Mouse (Mus musculus) CH12.LX (cell line): ENCODE results near the gene Ap2b1.

ENCODE experiments used
- CHD2 ChIP-seq: IDR thresholded peaks from 2 replicates; pipeline ENCODE4 v1.6.1; 2011; ENCODE audit warnings: low read length, improper control_type of control experiment
- CTCF ChIP-seq, 2 experiments: IDR thresholded peaks in 1 of 2; conservative IDR thresholded peaks in 1 of 2; 2 replicates each; pipeline ENCODE4 v1.5.1; 2011 to 2012; ENCODE audit warnings: low read depth in 2 of 2, low read length in 2 of 2, improper control_type of control experiment in 1 of 2, inconsistent platforms in 1 of 2, mild to moderate bottlenecking in 1 of 2, moderate library complexity in 1 of 2
- IRF4 ChIP-seq: IDR thresholded peaks from 2 replicates; pipeline ENCODE4 v1.6.1; 2014; ENCODE audit warnings: low read depth, mild to moderate bottlenecking, inconsistent platforms, low read length, improper control_type of control experiment
- JUND ChIP-seq: conservative IDR thresholded peaks from 2 replicates; pipeline ENCODE4 v1.6.1; 2011; ENCODE audit warnings: low read depth, low read length, improper control_type of control experiment
- MAFK ChIP-seq: IDR thresholded peaks from 2 replicates; pipeline ENCODE4 v1.6.1; 2011; ENCODE audit warnings: low read length, improper control_type of control experiment; ENCODE audit not compliant: insufficient replicate concordance
- MAZ ChIP-seq: IDR thresholded peaks from 2 replicates; pipeline ENCODE4 v1.6.1; 2012; ENCODE audit warnings: low read depth, mild to moderate bottlenecking, inconsistent platforms, low read length, improper control_type of control experiment, moderate library complexity
- POLR2A ChIP-seq: IDR thresholded peaks from 2 replicates; pipeline ENCODE4 v1.6.1; 2011; ENCODE audit warnings: low read depth, mild to moderate bottlenecking, improper control_type of control experiment, low read length
- USF1 ChIP-seq: IDR thresholded peaks from 2 replicates; pipeline ENCODE4 v1.6.1; 2014; ENCODE audit warnings: low read depth, mild to moderate bottlenecking, inconsistent platforms, low read length, improper control_type of control experiment

DNA sequence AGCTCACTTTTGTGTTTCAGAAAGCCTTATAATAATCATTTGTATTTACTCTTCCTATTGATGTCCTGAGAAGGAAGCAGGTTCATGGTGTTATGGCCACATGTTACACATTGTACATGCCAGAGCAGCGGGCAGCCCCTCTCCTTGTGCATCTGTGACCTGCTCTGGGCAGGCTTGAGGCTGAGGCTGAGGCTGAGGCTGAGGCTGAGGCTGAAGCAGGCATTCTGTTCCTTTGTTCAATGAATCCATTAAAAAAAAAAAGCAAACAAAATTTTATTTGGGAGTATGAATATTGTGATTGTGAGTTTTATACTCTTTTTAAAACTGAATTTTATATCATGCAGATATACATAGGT lies 84.7 kb downstream of the Ap2b1 start:
- TF ChIP-seq MAFK (no peak), CTCF (conservative IDR thresholded peaks at IDR 0.05 in 1 of 2, IDR thresholded peaks at IDR 0.05 in 1 of 2; ENCODE audit: low read depth in 2 of 2, low read length in 2 of 2) (no peak), IRF4 (no peak), CHD2 (no peak), POLR2A (no peak), JUND (no peak), MAZ (no peak), USF1 (no peak)
